In genomic region chrX:101849281-101849821, GRCm38 (mm10) we compare ENCODE assay signal across 8 mouse cellular contexts. TPM values are rescaled to one million over a fixed set of nuclear protein-coding genes. Genes with fewer than 3 reads are reported as not detected.
A peak's percentile ranks its signal among the peaks of the same experiment; 100 is the strongest.
DNase-seq lines count a peak whose midpoint lies in the region; ATAC-seq and TF ChIP-seq lines count a peak whose summit lies in the region.

Gene Nhsl2, plus strand, starts transcription at chrX:101849385.

- no peaks in the 10 kb centered on the region for H3K4me1 ChIP-seq in hindbrain, embryonic 16.5 days (ENCODE audit: control insufficient read depth, insufficient read depth, low read depth, low read length)

- peak within 1 kb of the TSS; percentile 51 for H3K27ac ChIP-seq in gastrocnemius, adult 2 months
- H3K27ac ChIP-seq in hindbrain, embryonic 16.5 days (ENCODE audit: low read depth, low read length), result peak within 1 kb of the TSS; percentile 29; the same call in 1 of the 2 replicates

- peak; percentile 71 for DNase-seq in ZHBTc4 (ENCODE audit: low read depth, low spot score)
- peak; percentile 70 for DNase-seq in cerebellum, adult 9-11 months
- peak; percentile 62 for DNase-seq in gastrocnemius, adult 2 months
- peak in 1 of 2 experiments; percentile 51 for DNase-seq in left cerebral cortex, postnatal 10 days (ENCODE audit: extremely low spot score in 1 of 2, low spot score in 2 of 2)
- peak; percentile 49 to 64 for DNase-seq in lung, postnatal 4 days
- DNase-seq in right cerebral cortex, adult 18-20 months, result peak; percentile 28
- DNase-seq in adipocyte (ENCODE audit: low spot score), result no peak

- H3K27me3 ChIP-seq in hindbrain, embryonic 16.5 days (replicated peaks; ENCODE audit: control insufficient read depth, insufficient read depth, low read length), result peaks cover 38% of the 10 kb centered on the region

- H3K4me3 ChIP-seq in gastrocnemius, adult 2 months, result peak within 1 kb of the TSS; percentile 74
- peak within 1 kb of the TSS; percentile 48 for H3K4me3 ChIP-seq in hindbrain, embryonic 16.5 days (ENCODE audit: low read length)

- TF ChIP-seq CTCF in gastrocnemius, adult 2 months (IDR thresholded peaks at IDR 0.05), result no peak

- no peaks in the 10 kb centered on the region for H3K36me3 ChIP-seq in hindbrain, embryonic 16.5 days (ENCODE audit: control insufficient read depth, insufficient read depth, low read length)

- intact Hi-C loops in gastrocnemius, adult 2 months (cut with DNase I), result no loop called here
- intact Hi-C loops in left cerebral cortex, postnatal 10 days (cut with DNase I), result no loop called here

- H3K9me3 ChIP-seq in hindbrain, embryonic 16.5 days (ENCODE audit: control insufficient read depth, low read length), result no peaks in the 10 kb centered on the region

- peak; percentile 81 for ATAC-seq in hindbrain, embryonic 16.5 days

- H3K4me2 ChIP-seq in hindbrain, embryonic 16.5 days (ENCODE audit: low read length), result peak within 1 kb of the TSS; percentile 73

- 9% methylated on average over 39 of the region's 58 CpGs for WGBS in hindbrain, embryonic 16.5 days

- H3K9ac ChIP-seq in hindbrain, embryonic 16.5 days (ENCODE audit: low read depth, low read length), result peak within 1 kb of the TSS; percentile 58

RNA-seq across cellular contexts. Expression of gene Nhsl2, which starts in this region (rescaled TPM):
- 1 to 10 TPM; 1.4 to 2.4 TPM for total RNA-seq in gastrocnemius, adult 2 months (2021)
- 7.6 and 8.2 TPM in 2 replicates for polyA plus RNA-seq in hindbrain, embryonic 16.5 days (2015; fragmentation: Nextera tagmentation; extraction: Ambion mirVana)
- 10 to 100 TPM; 20.2 to 21.7 TPM for total RNA-seq in left cerebral cortex, postnatal 10 days (2021)

Comparison
In these comparisons a context has a peak if more than half of its experiments do, and no peak if none do; other contexts are left out.
1. RNA of gene Nhsl2 (total RNA-seq): 20.2 to 21.7 TPM in left cerebral cortex, postnatal 10 days; 1.4 to 2.4 TPM in gastrocnemius, adult 2 months; every median in the first group is over 4 times any median in the second.